Mouse (Mus musculus) cerebellum, postnatal 10 days (tissue): ENCODE data around the gene Plekha5.

Experiments used
- DNase-seq, 2 experiments: peaks; one replicate each; pipeline ENCODE4 v3.0.0; 2021; ENCODE audit warnings: mixed read lengths in 2 of 2

The Plekha5 gene

GRCm38 (mm10) chr6:140423846-140424200 is at the start of gene Plekha5:
TSS of gene Plekha5 (plus strand) at chr6:140424054.
- peak; percentile 86 for DNase-seq

GRCm38 (mm10) chr6:140375671-140376070 is 48.2 kb upstream of the Plekha5 start:
- DNase-seq = no peak

GRCm38 (mm10) chr6:140380588-140380987 is 43.3 kb upstream of the Plekha5 start:
- DNase-seq = no peak

- no peak for DNase-seq
These were observed 42.7 kb upstream of the Plekha5 start for GRCm38 (mm10) chr6:140381162-140381561.

- peak; percentile 53 to 70 for DNase-seq
These were observed 40.1 kb upstream of the Plekha5 start for GRCm38 (mm10) chr6:140383580-140384400.

- no peak for DNase-seq
These were observed 27.2 kb upstream of the Plekha5 start for GRCm38 (mm10) chr6:140396687-140397086.

GRCm38 (mm10) chr6:140402766-140403310 is 21.0 kb upstream of the Plekha5 start:
- DNase-seq = no peak

GRCm38 (mm10) chr6:140411996-140412395 is 11.9 kb upstream of the Plekha5 start:
- no peak for DNase-seq

GRCm38 (mm10) chr6:140423041-140423845 is 611 bp upstream of the Plekha5 start:
- DNase-seq = peak in 1 of 2 experiments; percentile 26

- peak in 1 of 2 experiments; percentile 75 for DNase-seq
These were observed 542 bp downstream of the Plekha5 start for GRCm38 (mm10) chr6:140424201-140424990.

GRCm38 (mm10) chr6:140424991-140425361 is 1.1 kb downstream of the Plekha5 start:
- DNase-seq = peak in 1 of 2 experiments; percentile 62

- DNase-seq = no peak
These were observed 5.4 kb downstream of the Plekha5 start for GRCm38 (mm10) chr6:140429236-140429635.

- no peak for DNase-seq
These were observed 8.5 kb downstream of the Plekha5 start for GRCm38 (mm10) chr6:140432363-140432762.

GRCm38 (mm10) chr6:140443374-140443773 is 19.5 kb downstream of the Plekha5 start:
- DNase-seq = peak; percentile 79 to 85

- no peak for DNase-seq
These were observed 20.3 kb downstream of the Plekha5 start for GRCm38 (mm10) chr6:140444147-140444546.

GRCm38 (mm10) chr6:140444855-140445465 is 21.1 kb downstream of the Plekha5 start:
- peak in 1 of 2 experiments; percentile 18 for DNase-seq

GRCm38 (mm10) chr6:140448010-140448739 is 24.3 kb downstream of the Plekha5 start:
- DNase-seq = peak in 1 of 2 experiments; percentile 23

- DNase-seq = no peak
These were observed 26.8 kb downstream of the Plekha5 start for GRCm38 (mm10) chr6:140450693-140451092.

GRCm38 (mm10) chr6:140452736-140453135 is 28.9 kb downstream of the Plekha5 start:
- no peak for DNase-seq

GRCm38 (mm10) chr6:140453454-140453853 is 29.6 kb downstream of the Plekha5 start:
- no peak for DNase-seq

- no peak for DNase-seq
These were observed 30.5 kb downstream of the Plekha5 start for GRCm38 (mm10) chr6:140454388-140454787.
